Mouse (Mus musculus) hematopoietic stem cell, adult 5-6 weeks (primary cell): ENCODE results near the gene Crym. TPM values are rescaled to one million over a fixed set of nuclear protein-coding genes. Genes with fewer than 3 reads are reported as not detected.

Experiments
- ATAC-seq, 2 experiments: fragments of 125-278 bp in 1 of 2; replicated peaks in 1 of 2; 2 replicates each; pipeline ENCODE4 v1.8.0; 2016 to 2017; ENCODE audit warnings: inconsistent platforms in 2 of 2, mild to moderate bottlenecking in 2 of 2, moderate number of reproducible peaks in 2 of 2, low read depth in 1 of 2, moderate TSS enrichment in 1 of 2; ENCODE audit not compliant: low FRiP score in 2 of 2, poor library complexity in 2 of 2, severe bottlenecking in 2 of 2, insufficient read depth in 1 of 2, low TSS enrichment in 1 of 2
- total RNA-seq: library from RNA; stranded (forward); fragments of 172-1452, 232-1000 nt; gene quantifications from 2 replicates; pipeline ENCODE4 v1.2.3, GENCODE M21; 2017

Gene Crym
- total RNA-seq, 1 experiment from 2014 or later, result not detected

DNA sequence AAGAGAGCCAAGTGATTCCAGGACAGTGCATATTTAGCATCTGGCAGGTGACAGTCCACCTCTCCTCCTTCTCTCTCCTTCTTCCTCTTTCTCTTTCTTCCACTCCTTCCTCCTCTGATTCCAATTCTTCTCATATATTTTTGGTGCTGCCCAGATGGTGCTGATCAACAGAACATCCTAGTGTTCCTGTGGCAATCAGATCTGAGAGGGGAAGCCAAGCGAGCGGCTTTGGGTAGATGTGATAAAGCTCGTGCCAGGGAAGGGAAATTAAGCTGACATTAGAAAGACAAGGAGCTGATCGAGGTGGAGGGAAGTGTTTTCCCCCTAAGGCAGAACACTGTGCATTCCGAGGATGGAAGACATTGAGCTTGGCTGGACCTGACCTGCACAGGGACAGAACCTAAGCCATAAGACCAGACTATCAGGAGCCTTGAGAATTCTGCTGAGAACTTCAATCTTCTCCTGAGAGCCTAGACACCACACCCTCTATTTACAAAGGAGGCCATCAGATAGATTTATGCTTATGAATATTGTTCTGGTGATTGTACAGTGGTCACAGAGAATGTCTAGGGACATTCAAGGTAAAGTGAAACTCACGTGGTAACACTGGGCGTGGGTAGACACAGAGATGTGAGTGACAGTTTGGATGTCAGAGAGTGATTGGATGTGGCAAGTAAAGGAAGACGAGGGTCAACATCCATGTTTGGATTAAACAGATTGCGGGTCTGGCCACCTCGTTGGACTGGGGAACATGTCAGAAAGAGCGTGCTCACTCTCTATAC, 27.0 kb downstream of the Crym start:
- no peak for ATAC-seq

DNA sequence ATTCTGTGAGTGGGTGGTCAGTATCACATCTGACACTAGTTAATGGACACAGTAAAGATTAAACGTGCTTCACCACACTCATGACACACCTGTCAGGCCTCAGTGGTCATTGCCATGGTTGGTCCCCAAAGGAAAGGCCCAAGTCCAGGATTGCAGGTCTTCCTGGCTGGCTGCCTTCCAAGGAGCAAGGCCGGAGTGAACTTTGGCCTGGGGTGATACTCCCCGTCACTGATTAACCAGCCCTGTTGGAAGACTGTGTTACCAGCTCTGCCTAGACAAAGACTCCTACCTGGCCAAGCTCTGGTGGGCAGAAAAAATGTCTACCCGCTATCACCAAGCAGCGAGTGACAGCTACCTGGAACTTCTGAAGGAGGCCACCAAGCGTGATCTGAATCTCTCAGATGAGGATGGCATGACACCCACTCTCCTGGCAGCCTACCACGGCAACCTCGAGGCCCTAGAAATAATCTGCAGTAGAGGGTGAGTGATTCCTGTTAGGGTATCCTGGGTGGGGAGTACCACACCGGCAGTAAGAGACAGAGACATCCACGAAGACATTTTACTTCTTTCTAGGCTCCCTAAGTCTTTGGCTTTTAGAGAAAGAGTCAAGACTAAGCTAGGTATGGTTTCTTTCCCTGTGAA, 28.2 kb downstream of the Crym start, which contains the start of gene Anks4b:
TSS of gene Anks4b (plus strand) at position 256 of the 642 bp plus-strand sequence.
- no peak for ATAC-seq

DNA sequence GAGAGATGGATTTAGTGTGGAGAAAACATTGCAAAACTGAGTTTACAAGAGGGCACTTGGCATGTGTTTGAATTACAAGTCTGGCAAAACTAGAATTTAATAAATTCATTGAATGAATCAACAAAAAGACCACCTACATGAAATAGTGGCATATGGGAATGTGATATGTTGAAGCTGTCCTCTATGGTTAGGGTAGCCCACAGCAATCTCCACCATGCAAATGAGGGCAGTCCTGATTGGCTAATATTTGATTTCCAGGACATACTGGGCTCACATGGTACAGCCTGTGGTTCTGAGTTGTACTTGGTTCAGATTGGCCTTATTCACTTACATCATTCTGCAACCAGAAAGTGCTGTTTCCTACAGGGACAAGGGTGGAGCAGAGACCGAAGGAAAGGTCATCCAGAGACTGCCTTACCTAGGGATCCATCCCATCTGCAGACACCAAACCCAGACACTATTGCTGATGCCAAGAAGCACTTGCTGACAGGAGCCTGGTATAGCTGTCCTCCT, 29.7 kb downstream of the Crym start:
- ATAC-seq, result no peak

DNA sequence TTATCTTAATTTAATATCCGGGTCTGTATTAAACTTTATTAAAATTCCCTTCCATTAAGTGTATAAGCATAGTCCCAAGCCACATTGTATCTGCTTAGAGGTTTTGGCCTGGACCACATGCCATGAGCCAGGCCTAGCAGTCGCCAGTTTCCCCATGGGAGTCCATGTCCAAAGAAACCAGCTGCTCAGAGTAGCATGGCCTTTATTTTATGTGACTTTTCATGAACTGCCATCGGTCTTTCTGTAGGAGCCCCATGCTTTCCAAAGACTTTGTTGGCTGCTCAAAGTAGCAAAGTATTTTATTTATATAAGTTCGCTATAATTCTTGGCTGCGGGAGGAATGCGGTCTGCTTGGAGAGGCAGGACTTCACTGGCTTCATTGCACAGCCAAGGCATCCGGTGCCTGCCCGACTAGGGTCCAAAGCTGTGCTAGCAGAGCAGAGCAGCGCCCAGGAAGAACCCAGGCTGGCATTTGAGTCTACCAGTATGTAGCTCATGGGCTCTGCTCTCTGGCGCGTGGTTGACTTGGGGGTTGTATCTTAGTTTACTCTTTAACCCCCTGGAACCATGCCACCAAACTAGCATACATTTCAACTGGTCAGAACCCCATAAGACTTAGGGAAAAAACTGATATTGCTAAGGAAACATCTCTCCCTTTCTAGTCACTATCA, 38.2 kb downstream of the Crym start:
- ATAC-seq, result no peak

DNA sequence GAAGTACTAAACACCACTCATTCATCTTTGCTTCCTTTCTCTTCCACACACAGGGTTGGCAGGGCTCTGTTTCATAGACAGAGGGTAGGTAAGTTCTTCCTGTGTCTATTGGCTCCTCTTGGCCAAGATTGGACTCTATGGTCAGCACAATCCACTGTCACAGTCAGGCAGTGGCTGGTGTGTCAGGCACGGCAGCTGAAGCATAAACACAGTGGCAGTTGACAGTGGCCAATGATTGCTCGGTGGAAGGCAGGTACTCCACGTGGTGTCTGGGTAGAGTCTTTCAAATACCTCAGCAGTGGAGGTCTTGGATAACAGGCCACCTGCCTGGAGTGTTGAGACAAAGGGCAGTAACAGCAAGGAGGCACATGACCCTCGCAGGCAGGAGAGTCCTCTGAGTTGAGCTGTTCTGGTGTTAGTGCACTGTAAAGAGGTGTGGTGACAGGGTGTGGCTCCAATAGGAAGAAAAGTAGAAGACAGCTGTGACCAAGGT, 43.7 kb downstream of the Crym start:
- ATAC-seq, result no peak

DNA sequence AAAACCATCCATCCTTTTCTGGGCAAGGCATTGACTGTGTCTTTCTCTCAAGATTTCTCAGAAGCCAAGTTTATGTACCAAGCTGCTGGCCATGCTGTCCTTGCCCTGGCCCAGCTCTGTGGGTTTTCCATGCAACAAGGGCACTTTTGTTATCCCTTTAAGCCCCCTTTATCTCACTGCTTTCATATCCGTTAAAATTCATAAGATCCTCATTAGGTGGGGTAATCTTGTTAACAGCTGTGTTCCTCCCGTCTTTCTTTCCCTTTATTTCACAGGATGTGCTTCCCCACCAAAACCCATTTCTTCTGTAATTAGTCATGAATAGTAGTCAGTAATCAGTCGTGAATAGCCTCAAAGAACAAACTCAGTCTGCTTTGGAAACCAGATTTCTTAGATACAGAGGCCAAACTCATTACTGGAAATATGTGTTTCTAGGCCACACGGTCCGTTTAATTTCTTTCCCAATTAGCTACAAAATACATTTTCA, 44.3 kb downstream of the Crym start:
- ATAC-seq, result no peak

DNA sequence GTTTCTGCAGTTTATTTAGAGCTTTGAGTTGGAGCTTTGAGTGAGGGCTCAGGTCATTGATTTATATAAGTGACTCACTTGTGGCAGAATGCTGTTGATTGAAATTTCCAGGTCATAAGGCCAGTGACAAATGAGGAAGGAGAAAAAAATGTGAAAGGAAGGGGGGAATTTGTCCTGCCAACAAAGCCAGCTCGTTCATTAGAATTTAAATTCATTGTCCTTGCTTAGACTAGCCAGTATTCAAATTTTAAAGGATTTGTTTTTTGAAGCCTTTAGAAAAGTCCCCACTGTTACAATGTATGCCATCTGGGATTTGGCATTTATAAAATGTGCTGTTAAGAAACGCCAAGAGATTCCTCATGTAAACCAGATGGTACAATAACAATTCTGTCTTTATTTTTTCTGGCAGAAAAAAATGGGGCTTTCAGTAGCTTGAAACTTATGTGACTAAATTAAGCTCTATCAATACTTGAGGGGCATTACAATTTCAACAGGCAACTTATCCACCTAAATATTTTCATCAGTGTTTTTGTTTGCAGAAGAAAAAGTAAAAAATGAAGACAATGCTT, 45.0 kb downstream of the Crym start:
- ATAC-seq, result no peak

DNA sequence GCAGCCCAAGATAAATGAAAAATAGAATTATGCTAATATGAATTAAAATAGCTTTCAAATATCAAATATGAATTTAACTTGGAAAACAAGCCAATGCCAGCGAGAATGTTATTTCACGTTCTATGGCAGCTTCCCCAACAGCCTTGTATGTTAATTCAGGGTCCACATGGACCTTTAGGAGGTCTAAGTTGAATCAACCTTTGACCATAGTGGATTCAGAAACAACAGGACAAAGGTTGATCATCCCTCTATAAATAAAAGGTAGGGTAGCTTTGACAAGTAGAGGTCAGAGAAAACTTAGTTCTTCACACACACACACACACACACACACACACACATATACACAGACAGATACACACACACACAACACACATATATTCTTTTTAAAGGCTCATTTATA, 51.0 kb downstream of the Crym start:
- ATAC-seq, result no peak

DNA sequence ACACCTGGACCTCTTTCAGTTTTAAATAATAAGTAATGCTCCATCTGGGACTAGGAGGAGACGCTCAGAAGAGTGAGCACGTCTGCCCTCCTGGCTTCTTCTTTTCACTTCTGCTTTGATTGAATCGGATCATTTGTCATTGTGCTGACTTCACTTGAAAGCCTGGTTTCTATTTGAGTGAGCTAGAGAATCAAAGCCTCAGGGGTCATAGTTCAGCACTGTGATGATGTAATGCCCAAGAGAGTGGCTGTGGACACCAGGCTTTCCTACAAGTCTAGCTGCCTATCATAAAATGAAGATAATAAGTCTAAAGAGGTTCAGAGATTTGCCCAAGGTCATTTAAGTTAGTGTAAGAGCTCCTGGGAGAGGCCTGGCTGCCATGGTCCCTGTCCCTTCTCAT, 51.7 kb downstream of the Crym start:
- no peak for ATAC-seq

DNA sequence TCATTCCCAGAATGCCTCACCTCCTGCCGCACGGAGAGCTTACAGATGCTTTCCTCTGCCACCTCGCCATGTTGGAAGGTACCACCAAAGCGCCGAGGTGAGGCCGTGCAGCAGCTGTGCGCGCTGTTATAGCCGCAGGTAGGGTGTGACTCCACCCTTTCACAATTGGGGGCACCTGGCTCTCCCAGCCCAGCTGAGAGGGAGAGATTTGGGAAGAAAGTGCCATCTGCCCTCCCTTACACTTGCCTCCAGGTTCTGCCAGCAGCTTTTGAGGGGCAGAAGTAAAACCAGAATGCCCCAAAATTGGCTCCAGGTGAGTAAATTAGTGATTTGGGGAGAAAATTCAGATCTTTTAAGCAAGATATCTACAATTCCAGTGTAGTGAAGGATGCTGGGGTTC, 56.7 kb downstream of the Crym start, which contains the start of gene Zp2:
TSS of gene Zp2 (minus strand) at position 101 of the 400 bp plus-strand sequence.
- ATAC-seq, result no peak

DNA sequence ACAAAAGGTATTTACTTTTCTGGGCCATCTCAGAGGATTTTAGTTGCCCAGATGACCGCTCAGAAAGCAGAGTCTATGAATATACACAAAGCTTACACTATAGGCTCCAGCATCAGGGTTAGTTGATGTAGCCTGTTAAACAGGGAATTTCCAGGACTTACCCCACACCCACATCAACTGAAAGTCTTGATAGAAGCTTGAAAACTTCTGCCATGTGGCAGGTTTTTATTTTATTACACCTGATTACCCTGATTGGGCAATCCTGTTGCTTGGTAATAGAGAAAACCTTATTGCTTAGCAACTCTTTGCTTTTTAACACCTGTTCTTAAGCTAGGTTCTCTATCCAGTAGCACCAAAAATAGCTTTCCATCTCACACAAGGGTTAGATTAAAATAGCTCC, 59.2 kb downstream of the Crym start:
- ATAC-seq, result no peak

Other genes with a start within 250 kb of the Crym start
- gene Dnah3, start 106.8 kb downstream of the Crym start, total RNA-seq, result not detected in 2 replicates
- 12.1 and 256 TPM in 2 replicates for gene Tmem159, start 99.8 kb downstream of the Crym start, total RNA-seq
- not detected in 2 replicates for gene Zp2, start 56.8 kb downstream of the Crym start, total RNA-seq
- not detected in 2 replicates for gene Anks4b, start 28.3 kb downstream of the Crym start, total RNA-seq
- gene Abca14, start 1.9 kb upstream of the Crym start, total RNA-seq, result not detected in 2 replicates
- gene Abca15, start 126.6 kb upstream of the Crym start, total RNA-seq, result not detected in 2 replicates
- not detected in 2 replicates for gene Abca16, start 207.5 kb upstream of the Crym start, total RNA-seq